ENCODE assay signal across 17 mouse cellular contexts in genomic region chr6:43178129-43178528, GRCm38 (mm10). TPM values are rescaled to one million over a fixed set of nuclear protein-coding genes. Genes with fewer than 3 reads are reported as not detected.
"Had no signal": no experiment of that assay in that cellular context is flagged by ENCODE, and none has a peak within 500 bp of the region (broad histone marks: within the 10 kb centered on the region; RNA-seq: fewer than 3 reads in every experiment).

No protein-coding gene starts in this region.

- H3K4me2 ChIP-seq: limb, embryonic 12.5 days; liver, embryonic 13.5 days; neural tube, embryonic 12.5 days had no signal

- H3K36me3 ChIP-seq: limb, embryonic 12.5 days; liver, embryonic 13.5 days; neural tube, embryonic 12.5 days had no signal

- H3K9me3 ChIP-seq: limb, embryonic 12.5 days; liver, embryonic 13.5 days; neural tube, embryonic 12.5 days had no signal

- H3K9ac ChIP-seq: limb, embryonic 12.5 days; liver, embryonic 13.5 days; liver, postnatal 0 days; neural tube, embryonic 12.5 days had no signal

- H3K4me1 ChIP-seq: limb, embryonic 12.5 days; liver, embryonic 13.5 days; neural tube, embryonic 12.5 days had no signal

- H3K27me3 ChIP-seq: limb, embryonic 12.5 days; liver, embryonic 13.5 days; neural tube, embryonic 12.5 days had no signal

- H3K4me3 ChIP-seq: limb, embryonic 12.5 days; liver, embryonic 13.5 days; myocyte; neural tube, embryonic 12.5 days had no signal

- H3K27ac ChIP-seq: limb, embryonic 12.5 days; liver, embryonic 13.5 days; neural tube, embryonic 12.5 days had no signal

- ATAC-seq: intestine, postnatal 0 days; liver, postnatal 0 days; lung, postnatal 0 days had no signal

- DNase-seq: kidney, adult 8-10 months; kidney, postnatal 25 days; liver; liver, embryonic 13.5 days; liver, postnatal 0 days; lung, postnatal 36 days; right cerebral cortex, postnatal 14 days; thymus, postnatal 4 days had no signal

RNA-seq across cellular contexts. Expression of gene Olfr13, which starts 6.2 kb away (rescaled TPM):
- polyA plus RNA-seq: intestine, postnatal 0 days; kidney, embryonic 16.5 days; limb, embryonic 12.5 days; liver, embryonic 13.5 days; liver, postnatal 0 days; lung, postnatal 0 days; myocyte; neural tube, embryonic 12.5 days; spleen, adult 2 months; stomach, embryonic 16.5 days; thymus, postnatal 0 days had no signal

RNA-seq across cellular contexts. Expression of gene Olfr437, which starts 15.0 kb away (rescaled TPM):
- polyA plus RNA-seq: intestine, postnatal 0 days; kidney, embryonic 16.5 days; limb, embryonic 12.5 days; liver, embryonic 13.5 days; liver, postnatal 0 days; lung, postnatal 0 days; myocyte; neural tube, embryonic 12.5 days; spleen, adult 2 months; stomach, embryonic 16.5 days; thymus, postnatal 0 days had no signal

RNA-seq across cellular contexts. Expression of gene Olfr435, which starts 18.8 kb away (rescaled TPM):
- polyA plus RNA-seq: intestine, postnatal 0 days; kidney, embryonic 16.5 days; limb, embryonic 12.5 days; liver, embryonic 13.5 days; liver, postnatal 0 days; lung, postnatal 0 days; myocyte; neural tube, embryonic 12.5 days; spleen, adult 2 months; stomach, embryonic 16.5 days; thymus, postnatal 0 days had no signal

RNA-seq across cellular contexts. Expression of gene Olfr237-ps1, which starts 31.8 kb away (rescaled TPM):
- polyA plus RNA-seq: intestine, postnatal 0 days; kidney, embryonic 16.5 days; limb, embryonic 12.5 days; liver, embryonic 13.5 days; liver, postnatal 0 days; lung, postnatal 0 days; myocyte; neural tube, embryonic 12.5 days; spleen, adult 2 months; stomach, embryonic 16.5 days; thymus, postnatal 0 days had no signal

RNA-seq across cellular contexts. Expression of gene Olfr434, which starts 34.7 kb away (rescaled TPM):
- polyA plus RNA-seq: intestine, postnatal 0 days; kidney, embryonic 16.5 days; limb, embryonic 12.5 days; liver, embryonic 13.5 days; liver, postnatal 0 days; lung, postnatal 0 days; myocyte; neural tube, embryonic 12.5 days; spleen, adult 2 months; stomach, embryonic 16.5 days; thymus, postnatal 0 days had no signal
